Mouse (Mus musculus): Measurements from ENCODE around the gene Trim2. TPM values are rescaled to one million over a fixed set of nuclear protein-coding genes. Genes with fewer than 3 reads are reported as not detected.

The Trim2 gene
- total RNA-seq, 2 experiments from 2014 or later = 2.7 to 3.3 TPM

DNA sequence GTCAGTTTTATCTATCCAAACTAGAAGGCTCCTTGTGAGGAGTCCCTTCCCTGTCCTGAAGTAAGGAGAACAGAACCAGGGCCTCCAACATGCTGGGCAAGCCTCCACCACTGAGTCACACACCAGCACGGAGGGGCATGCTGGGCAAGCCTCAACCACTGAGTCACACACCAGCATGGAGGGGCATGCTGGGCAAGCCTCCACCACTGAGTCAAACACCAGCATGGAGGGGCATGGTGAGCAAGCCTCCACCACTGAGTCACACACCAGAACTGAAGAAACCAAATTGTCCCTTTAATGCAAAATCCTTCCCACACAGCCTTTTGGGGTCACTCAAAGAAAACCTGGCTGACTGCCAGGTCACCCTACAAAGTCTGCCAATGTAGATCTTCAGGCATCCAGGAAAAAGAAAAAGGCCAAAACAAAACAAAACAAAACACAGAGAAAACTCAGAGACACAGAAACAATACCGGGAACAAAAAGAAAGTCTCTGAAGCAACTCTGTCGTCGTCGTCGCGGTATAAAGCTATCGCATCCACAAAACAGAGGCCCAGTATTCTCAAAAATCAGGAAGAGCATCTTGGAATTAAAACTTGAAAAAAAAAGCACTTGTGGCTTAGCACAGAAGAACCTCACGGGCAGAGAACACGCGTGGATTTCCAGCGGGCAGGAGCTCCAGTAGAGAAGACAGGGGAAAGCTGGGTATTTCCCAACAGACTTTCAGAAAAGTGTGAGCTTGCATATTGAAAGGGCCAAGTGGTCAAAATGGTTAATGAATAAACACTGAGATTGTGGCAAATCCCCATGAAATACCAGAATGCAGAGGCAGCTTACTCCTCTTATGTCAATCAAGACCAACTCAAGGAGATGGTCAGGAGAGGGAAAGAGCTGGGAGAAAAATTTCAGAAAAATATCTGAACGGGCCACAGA lies 12.7 kb downstream of the Trim2 start:
- no peak for DNase-seq
- intact Hi-C loops (cut with DNase I) = no loop called here

DNA sequence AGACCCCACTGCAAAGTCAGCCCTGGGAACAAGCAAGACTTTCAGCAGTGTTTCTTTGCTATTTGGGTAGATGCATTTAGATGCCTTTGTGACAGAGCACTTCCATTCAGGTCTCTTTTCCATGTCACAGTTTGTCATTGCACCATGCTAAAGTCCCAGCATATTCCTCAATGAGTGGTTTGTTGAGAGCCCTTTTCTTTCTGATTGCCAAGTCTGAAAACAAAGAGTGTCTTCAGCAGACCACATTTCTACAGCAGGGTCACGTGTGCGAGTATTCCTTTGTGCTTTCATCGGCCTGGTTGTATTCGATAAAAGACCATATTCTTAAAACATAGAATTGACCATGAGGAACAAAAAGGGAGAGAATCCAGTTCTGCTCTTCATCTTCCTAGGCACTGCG lies 14.4 kb downstream of the Trim2 start:
- intact Hi-C loops (cut with DNase I) = no loop called here
- no peak for DNase-seq

DNA sequence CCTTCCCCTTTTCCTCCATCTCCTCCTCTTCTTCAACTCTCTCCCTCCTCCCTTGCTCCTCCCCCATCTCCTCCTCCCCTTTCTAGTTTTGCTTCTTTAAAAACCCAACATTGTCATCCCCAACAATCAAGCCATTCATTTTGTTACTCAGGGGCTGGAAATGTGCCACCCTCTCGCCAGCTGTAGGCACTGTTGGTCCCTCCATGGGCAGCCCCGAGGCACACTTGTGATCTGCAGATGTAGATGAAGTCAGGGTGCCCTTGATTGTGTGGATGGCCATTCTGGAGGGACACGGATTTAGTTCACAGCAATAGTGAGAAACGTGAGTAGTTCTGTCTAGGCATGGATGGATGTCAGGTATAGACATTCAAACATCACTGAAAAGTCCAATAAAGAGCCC lies 17.7 kb downstream of the Trim2 start:
- no peak for DNase-seq

DNA sequence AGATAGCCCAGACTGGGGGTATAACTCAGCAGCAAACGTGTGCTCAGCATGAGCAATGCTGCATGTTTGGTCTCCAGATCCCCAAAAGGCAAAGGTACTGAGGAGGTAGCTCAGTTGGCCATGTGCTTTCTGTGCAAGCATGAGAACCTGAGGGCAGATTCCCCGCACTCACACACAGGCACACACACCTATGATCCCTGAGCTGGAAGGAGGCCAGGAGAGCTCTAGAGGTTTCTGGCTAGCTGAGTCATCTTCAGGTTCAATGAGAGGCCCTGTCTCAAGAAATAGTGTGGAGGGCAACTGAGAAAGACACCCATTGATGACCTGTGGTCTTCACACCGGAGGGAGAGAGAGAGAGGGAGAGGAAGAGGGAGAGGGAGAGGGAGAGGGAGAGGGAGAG lies 19.4 kb downstream of the Trim2 start:
- no peak for DNase-seq
- intact Hi-C loops (cut with DNase I) = no loop called here

More for the DNA sequence above, 17.7 kb downstream of the Trim2 start:
- intact Hi-C loops (cut with DNase I) = no loop called here

DNA sequence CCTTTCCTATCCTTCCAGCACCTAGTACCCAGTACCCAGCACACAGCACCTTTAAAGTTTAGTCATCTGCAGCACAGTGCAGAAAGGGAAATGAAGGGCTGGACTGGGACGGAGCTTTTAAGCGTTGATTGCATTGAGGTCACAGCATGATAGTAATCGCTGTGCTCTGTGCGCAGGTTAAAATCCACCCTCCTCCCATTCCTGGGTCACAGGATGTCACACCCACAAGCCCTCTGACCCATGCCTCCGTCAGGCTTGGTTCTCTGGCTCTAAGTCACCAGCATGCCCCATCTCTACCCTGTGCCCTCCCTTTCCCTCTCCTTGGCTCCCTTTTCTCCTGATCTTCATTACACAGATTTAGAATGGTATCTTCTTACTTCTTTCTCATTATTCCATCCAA lies 20.4 kb downstream of the Trim2 start:
- intact Hi-C loops (cut with DNase I) = no loop called here
- DNase-seq = no peak

DNA sequence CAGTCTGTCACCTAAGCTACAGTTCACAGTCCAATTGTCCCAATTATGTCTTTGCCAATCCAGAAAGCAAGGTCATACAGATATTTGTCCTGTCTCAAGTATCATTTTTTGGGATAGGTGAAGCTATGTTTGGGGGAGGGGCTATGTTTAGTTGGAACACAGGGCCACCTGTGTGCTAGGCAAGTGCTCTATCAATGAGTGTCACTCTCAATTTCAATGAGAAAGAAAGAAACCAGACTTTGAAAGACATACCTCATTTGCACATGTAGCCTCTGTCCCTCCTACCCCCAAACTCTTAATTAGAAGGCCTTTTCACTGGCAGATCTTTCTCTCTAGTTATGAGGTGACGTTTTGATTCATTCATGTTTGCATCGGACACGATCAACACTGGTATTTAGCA lies 21.9 kb downstream of the Trim2 start:
- intact Hi-C loops (cut with DNase I) = no loop called here
- DNase-seq = no peak

DNA sequence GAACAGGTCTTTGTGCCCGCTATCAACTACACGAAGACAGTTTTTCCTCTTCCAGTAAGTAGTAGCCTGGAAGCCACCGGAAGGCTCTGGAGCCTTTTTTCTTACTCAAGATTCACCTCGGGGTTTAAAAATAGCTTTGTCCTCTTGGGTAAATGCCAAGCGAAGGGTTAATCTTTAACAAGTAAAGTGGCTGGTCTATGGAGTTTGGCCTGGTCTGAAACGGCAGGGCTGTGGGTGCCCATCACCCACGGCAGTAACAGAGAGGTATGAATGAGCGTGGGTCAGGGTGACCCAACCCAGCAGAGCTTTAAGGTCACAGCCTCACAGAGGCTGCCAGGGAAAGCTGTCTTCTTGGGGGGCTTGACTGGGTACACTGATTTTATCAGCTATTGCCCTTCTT lies 23.2 kb downstream of the Trim2 start:
- no peak for DNase-seq
- intact Hi-C loops (cut with DNase I) = no loop called here

DNA sequence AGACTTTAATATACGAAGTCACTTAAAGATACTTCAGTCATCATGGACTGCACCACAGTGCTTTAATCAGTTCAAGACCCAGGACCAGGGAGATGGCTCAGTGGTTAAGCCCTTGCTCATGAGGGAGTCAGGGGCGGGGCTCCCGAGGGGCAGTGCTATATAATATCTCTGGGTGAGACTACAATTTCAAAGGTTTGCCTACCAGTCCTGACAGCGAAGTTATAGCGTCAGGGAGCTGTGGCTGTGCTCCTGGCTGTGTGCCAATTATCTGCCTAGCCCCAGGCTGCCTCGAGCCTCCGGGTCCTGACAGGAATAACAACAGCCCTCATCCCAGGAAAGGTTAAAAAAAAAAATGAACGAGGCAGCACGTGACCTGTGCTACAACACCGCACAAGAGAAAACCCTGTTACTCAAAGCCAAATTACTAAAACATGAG lies 24.7 kb downstream of the Trim2 start:
- intact Hi-C loops (cut with DNase I) = no loop called here
- no peak for DNase-seq

DNA sequence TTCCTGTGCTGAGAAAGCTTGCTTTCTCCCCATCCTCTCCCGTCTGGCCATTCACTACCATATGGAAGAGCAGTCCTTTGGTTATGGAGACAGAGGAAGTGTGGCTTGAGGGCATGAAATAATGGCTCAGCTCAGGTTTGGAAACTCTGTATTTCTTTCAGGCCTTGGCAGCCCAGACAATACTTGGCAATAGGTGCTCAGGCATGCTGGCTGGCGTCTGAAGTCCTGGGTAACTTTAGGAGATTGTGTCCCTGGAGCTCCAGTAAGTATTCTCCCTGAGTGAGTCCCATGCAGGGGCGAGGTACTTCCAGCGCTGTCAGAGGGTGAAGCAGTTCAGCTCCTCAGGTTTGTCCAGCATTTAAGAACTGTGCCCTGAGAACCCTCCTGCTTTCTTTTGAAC lies 27.9 kb downstream of the Trim2 start:
- intact Hi-C loops (cut with DNase I) = no loop called here
- DNase-seq = no peak

DNA sequence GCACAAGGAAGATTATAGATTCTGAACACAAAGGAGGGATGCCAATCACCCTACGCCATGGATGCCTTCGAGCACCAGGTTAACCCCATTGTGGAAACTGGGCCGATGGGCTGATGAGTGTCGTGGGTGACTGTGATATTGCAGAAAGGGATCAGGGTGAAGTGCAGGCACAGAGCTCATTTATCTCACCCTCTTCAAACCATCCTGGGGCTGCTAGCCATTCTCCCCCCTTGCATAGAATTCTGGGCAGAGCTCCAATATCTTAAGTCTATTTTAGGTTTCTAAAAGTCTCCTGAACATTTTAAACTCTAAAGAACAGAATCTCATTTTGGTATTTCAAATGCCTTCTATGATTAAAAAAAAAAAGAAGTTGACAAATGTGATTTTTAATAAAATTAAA lies 31.6 kb downstream of the Trim2 start:
- no peak for DNase-seq
- intact Hi-C loops (cut with DNase I) = no loop called here

DNA sequence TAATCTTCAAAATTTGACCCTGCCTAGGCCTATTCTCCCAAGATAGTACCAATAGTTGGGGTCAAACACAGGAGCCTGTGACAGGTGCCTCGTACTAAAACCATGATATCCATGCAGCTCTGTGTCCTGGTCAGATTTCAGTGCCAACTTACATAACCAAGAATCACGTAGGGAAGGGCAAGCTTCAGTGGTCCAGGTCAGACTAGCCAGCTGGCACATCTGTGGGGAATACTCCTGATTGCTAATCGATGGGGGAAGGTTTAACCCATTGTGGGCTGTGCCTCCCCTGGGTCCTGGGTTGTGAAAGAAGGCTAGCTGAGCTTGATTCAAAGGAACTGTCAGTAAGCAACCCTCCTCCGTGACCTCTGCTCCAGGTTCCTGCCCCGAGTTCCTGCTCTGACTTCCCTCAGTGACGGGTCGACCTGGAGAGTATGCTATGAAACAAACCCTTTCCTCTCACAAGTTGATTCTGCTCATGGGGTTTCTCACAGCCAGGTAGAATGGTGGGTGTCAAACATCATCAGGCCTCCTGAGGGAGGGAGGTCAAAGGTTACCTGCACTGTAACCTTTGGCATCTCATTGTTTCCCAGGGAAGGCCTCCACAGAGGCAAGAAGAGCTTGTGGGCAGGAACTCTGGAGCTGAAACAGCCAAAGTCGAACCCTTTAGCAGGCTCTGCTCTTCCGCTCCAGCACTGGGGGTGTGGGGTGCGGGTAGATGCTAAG lies 34.2 kb downstream of the Trim2 start:
- no peak for DNase-seq
- intact Hi-C loops (cut with DNase I) = no loop called here

DNA sequence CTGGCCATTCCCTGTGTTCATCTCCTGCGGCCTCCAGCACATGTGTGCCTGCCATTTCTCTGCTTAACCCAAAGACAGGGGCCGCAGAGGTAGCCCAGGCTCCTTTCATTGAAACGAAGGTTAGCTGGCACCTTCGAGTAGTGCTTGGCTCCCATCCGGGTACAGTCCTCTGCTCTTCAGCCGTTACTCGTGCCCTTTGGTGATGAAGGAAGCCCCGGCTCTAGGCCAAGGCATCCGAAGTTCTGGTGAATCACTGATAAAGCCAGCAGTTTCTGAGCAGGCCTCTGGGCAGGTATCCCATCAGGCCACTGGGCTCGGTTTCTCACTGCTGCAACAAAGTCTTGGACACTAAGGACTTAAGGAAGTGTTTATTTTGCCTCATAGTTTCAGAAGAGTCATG lies 34.9 kb downstream of the Trim2 start:
- DNase-seq = no peak
- intact Hi-C loops (cut with DNase I) = no loop called here

DNA sequence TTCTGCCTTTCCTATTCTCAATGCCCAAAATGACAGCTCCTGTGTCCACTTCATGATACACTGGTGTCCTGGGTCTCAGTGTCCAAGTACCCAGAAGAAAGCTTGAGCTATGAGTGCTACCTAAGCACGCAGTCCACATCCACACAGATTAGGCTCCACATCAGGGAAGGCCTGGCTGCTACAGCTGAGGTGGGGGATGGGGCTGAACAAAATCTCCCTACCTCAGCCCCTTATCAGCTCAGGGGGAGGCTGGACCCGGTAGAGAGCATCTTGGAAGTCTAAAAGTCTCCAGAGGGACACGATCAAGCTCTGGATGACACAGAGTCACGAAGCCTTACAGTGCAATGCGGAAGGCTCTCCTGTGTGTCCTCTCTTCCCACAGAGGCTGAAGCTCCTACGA lies 35.6 kb downstream of the Trim2 start:
- intact Hi-C loops (cut with DNase I) = no loop called here

DNA sequence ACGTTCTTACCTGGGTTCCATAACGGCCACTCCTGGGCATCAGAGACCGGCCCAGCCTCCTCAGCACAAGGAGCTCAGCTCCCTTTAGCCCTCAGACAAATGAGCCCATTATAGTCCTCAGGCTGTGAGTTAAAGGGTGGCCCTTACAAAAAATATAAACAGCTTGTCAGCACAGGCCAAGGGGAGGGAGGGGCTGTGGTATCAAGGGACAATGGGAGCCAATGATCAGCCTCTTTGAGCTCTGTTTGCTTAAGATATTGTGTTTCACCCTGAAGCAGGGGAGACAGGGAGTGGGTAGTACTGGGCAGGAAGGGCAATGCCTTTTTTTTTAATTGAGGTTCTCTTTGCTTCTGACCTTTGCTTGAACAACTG lies 36.1 kb downstream of the Trim2 start:
- intact Hi-C loops (cut with DNase I) = no loop called here
- DNase-seq = no peak

More for the DNA sequence above, 35.6 kb downstream of the Trim2 start:
- DNase-seq = no peak

DNA sequence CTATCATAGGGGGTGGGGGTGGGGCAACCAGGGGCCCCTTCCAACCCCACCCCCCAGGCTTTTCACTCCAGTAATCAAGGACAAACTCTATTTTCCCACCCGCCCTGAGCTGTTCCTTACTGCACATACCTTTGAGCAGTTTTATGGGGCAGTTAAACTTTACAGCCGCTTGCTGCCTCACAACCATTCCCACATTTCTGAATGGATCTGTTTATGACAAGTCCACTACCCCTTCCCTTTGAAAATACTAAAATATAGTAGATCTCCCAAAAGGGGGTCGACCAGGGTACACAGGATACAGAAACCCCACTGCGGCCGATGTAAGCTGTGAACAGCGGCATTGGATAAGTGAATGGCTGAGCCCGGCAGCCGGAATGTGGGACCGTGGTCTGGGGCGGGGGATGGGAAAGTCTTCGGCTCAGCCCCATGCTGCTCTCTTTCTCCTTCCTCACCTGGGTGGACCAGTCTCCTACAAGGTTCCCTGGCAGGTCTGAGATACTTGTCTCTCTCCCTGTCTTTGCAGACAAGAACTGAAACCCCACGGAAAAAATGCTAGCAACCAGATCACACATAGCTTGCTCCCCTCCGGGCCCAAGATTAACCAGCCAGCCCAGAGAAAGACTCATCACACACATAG lies 36.6 kb downstream of the Trim2 start:
- intact Hi-C loops (cut with DNase I) = no loop called here
- no peak for DNase-seq

DNA sequence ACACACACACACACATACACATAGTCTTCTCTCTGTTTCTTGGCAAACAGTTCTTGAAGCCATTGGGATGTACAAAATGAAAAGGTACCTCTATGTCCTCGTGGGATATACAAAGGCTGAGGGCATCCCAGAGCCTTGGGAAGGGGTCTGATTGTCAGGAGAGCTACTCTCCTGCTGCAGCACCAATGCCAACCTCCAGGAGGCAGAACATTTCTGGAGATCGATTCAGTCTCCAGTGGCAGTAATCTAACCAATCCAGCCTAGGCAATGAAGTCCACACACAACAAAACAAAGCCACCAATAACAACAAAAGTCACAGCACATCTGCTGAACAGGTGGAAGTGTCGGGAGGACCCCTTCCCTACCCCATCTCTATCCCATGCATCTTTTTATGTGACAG lies 38.2 kb downstream of the Trim2 start:
- no peak for DNase-seq
- intact Hi-C loops (cut with DNase I) = no loop called here

DNA sequence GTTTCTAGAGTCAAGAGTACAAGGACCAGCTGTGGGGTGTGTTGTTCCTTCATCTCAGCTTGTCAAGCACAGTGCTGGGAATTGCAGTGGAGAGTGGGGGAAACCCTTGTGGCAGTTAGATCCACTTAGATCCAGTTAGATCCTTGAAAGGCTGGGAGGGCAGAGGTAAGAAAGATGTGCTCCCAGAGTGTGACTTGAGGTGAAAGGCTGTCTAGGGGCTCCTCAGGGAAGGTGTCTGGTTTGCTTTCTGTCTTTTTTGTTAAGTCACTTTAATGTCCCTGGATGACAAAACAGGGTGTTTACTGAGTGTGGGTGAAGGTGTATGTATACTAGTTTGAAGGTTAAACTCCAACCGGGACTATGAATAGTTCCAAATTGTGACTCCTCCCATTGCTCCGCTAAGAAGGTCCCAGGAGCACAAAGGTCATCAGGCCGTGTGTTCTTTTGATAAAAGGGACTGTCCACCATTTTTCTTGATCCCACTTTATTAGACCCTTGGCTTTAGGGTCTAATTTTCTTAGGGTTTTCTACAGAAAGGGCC lies 40.2 kb downstream of the Trim2 start:
- no peak for DNase-seq
- intact Hi-C loops (cut with DNase I) = no loop called here

DNA sequence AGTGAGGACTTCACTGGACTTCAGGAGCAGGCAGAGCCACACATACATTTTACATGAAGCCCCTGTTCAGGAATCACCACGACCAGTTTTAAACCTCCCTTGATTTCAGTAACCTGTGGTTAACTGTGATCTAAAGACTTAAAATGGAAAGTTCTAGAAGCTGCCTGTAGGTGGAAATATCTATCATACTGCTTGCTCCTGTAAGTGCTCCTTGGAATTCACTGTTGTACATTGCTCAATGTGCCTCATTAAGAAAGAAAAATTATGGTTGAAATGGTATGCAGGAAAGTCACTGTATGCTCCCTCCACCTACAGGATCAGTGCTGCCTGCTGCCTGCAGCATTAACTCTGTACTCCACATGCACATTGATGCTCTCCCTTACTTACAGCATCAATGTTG lies 41.6 kb downstream of the Trim2 start:
- intact Hi-C loops (cut with DNase I) = no loop called here
- DNase-seq = no peak

DNA sequence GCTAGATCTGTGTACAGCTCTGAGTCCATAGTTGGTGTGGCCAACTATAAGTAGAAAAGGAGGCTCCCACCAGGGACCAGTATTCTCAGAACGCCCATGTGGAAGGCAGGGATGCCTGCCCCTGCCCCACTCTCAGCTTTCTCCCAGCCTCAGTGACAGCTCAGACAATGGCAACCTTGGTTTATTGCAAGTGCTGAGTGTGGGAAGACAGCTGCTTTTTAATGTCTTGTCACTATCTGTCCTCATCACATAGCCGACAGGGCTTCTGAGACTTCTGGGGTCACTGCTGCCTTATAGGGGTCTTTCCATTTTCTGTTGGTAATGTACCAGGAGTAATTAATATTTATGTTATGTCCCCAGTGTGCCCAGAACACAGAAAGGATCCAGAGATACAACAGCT lies 42.3 kb downstream of the Trim2 start:
- DNase-seq = no peak
- intact Hi-C loops (cut with DNase I) = no loop called here

DNA sequence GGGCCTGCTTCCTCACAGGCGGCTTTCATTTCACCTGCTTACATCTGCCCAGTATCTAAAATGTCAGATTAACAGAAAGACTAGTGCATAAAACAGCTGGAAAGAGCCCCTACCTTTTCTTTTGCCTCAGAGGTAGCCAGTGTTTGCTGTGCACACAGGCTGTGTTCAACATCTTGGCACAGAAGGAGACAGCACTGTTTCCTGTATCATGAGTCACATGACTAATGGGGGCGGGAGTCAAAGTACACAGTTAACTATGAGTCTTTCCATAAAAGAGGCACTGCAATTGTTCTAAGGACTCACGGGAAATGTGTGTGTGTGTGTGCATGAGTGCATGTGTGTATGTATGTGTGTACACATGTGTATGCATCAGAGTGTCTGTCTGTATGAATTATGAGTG lies 43.9 kb downstream of the Trim2 start:
- intact Hi-C loops (cut with DNase I) = no loop called here
- DNase-seq = no peak

DNA sequence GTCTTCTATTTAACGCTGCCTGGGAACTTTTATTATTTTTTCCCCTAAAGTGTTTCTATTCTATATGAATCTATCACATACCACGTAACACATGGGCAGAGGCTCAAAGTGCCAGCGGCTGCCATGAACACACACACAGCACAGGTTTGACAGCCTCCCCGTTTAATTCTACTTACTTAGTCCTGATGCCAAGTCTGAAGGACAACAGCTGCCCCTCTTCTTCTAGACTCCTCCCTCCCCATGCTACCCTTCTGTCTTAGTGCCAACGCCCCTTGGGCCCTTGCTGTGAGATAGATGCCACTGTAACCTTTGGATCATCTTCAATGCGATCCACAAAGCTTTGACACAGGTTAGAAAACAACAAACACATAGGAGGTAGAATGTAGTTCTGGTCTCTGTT lies 44.8 kb downstream of the Trim2 start:
- DNase-seq = no peak
- intact Hi-C loops (cut with DNase I) = no loop called here
